Mouse (Mus musculus) heart, embryonic 11.5 days (tissue): ENCODE data around the gene Ptma. TPM values are rescaled to one million over a fixed set of nuclear protein-coding genes. Genes with fewer than 3 reads are reported as not detected.

ENCODE experiments used
- ATAC-seq: fragments of 200-750 bp; cut with Nextera tagmentation; replicated peaks from 2 replicates; pipeline ENCODE4 v1.8.0; 2017; ENCODE audit warnings: moderate library complexity; ENCODE audit not compliant: insufficient number of reproducible peaks, low FRiP score, low TSS enrichment
- H3K27ac ChIP-seq: fragments of 300-500 bp; sonication (generic); 2 replicates; pipeline ENCODE4 v1.5.1; 2014; ENCODE audit warnings: mild to moderate bottlenecking, low read depth, low read length
- H3K27me3 ChIP-seq: fragments of 300-500 bp; sonication (generic); 2 replicates; pipeline ENCODE4 v1.6.1; 2014; ENCODE audit warnings: mild to moderate bottlenecking, low read length, mixed read lengths; ENCODE audit not compliant: control insufficient read depth, insufficient read depth
- H3K36me3 ChIP-seq: fragments of 300-500 bp; sonication (generic); 2 replicates; pipeline ENCODE4 v1.6.1; 2014; ENCODE audit warnings: mild to moderate bottlenecking, low read length, moderate library complexity, mixed read lengths; ENCODE audit not compliant: control insufficient read depth, insufficient read depth
- H3K4me1 ChIP-seq: fragments of 300-500 bp; sonication (generic); 2 replicates; pipeline ENCODE4 v1.6.1; 2014; ENCODE audit warnings: low read length; ENCODE audit not compliant: control insufficient read depth, insufficient read depth
- H3K4me2 ChIP-seq: fragments of 300-500 bp; sonication (generic); 2 replicates; pipeline ENCODE4 v1.6.1; 2014; ENCODE audit warnings: mild to moderate bottlenecking, moderate library complexity
- H3K4me3 ChIP-seq: fragments of 300-500 bp; sonication (generic); 2 replicates; pipeline ENCODE4 v1.5.1; 2014; ENCODE audit warnings: low read depth, low read length
- H3K9ac ChIP-seq: fragments of 300-500 bp; sonication (generic); 2 replicates; pipeline ENCODE4 v1.6.1; 2014; ENCODE audit warnings: mild to moderate bottlenecking, low read depth, low read length, moderate library complexity
- H3K9me3 ChIP-seq: fragments of 300-500 bp; sonication (generic); replicated peaks from 2 replicates; pipeline ENCODE4 v1.6.1; 2016; ENCODE audit warnings: low read length; ENCODE audit not compliant: control insufficient read depth
- WGBS: fragments of 180-500 bp; shearing (Covaris S2); extraction: QIAGEN DNeasy Blood & Tissue Kit; methylation state at CpG from one replicate; pipeline ENCODE4 v1.1.7; 2014; ENCODE audit not compliant: insufficient replicate concordance; 5-methylcytosine and 5-hydroxymethylcytosine counted together
- polyA plus RNA-seq: library from polyadenylated mRNA; unstranded; fragments of >200 nt; fragmentation: Nextera tagmentation; extraction: Ambion mirVana; gene quantifications from 2 replicates; pipeline ENCODE4 v1.2.1, GENCODE M21; 2014

Gene Ptma
- polyA plus RNA-seq, 1 experiment from 2014 or later = 1,343 TPM

- WGBS = 76% methylated on average over 2 of the region's 2 CpGs
- no peak overlapping the region for H3K4me3 ChIP-seq
- no peak overlapping the region for H3K4me2 ChIP-seq
- no peak for ATAC-seq
- H3K36me3 ChIP-seq = no peaks in the 10 kb centered on the region
- no peaks in the 10 kb centered on the region for H3K9me3 ChIP-seq
- 0 out of 2 replicates have a peak, but pooled peaks cover 3% of the 10 kb centered on the region for H3K4me1 ChIP-seq
- no peak overlapping the region for H3K9ac ChIP-seq
- no peaks in the 10 kb centered on the region for H3K27me3 ChIP-seq
- no peak overlapping the region for H3K27ac ChIP-seq
Observed at GRCm38 (mm10) chr1:86562663-86563062, 36.1 kb downstream of the Ptma start.

- Histone ChIP-seq H3K27ac (no peak overlapping the region), H3K4me3 (no peak overlapping the region), H3K27me3 (no peaks in the 10 kb centered on the region), H3K4me1 (peaks cover 4% of the 10 kb centered on the region; the same call in 1 of the 2 replicates), H3K9ac (no peak overlapping the region), H3K36me3 (no peaks in the 10 kb centered on the region), H3K4me2 (no peak overlapping the region), H3K9me3 (no peaks in the 10 kb centered on the region)
- whole genome bisulfite sequencing = 76% methylated on average over 2 of the region's 2 CpGs
- ATAC-seq = no peak
Observed at GRCm38 (mm10) chr1:86568409-86568808, 41.9 kb downstream of the Ptma start.

- no peak overlapping the region for H3K27ac ChIP-seq
- no peak for ATAC-seq
- H3K36me3 ChIP-seq = no peaks in the 10 kb centered on the region
- H3K4me3 ChIP-seq = no peak overlapping the region
- H3K27me3 ChIP-seq = no peaks in the 10 kb centered on the region
- peaks cover 4% of the 10 kb centered on the region; the same call in 1 of the 2 replicates for H3K4me1 ChIP-seq
- H3K9me3 ChIP-seq = no peaks in the 10 kb centered on the region
- no peak overlapping the region for H3K9ac ChIP-seq
- no peak overlapping the region for H3K4me2 ChIP-seq
- WGBS = 88% methylated on average over 2 of the region's 2 CpGs
Observed at GRCm38 (mm10) chr1:86569292-86569860, 42.9 kb downstream of the Ptma start.

- Histone ChIP-seq H3K9ac (no peak overlapping the region), H3K4me3 (no peak overlapping the region), H3K36me3 (no peaks in the 10 kb centered on the region), H3K4me1 (peaks cover 4% of the 10 kb centered on the region; the same call in 1 of the 2 replicates), H3K27me3 (no peaks in the 10 kb centered on the region), H3K4me2 (no peak overlapping the region), H3K9me3 (no peaks in the 10 kb centered on the region), H3K27ac (no peak overlapping the region)
- ATAC-seq = no peak
- 89% methylated on average over 2 of the region's 2 CpGs for WGBS
Observed at GRCm38 (mm10) chr1:86571381-86571780, 44.9 kb downstream of the Ptma start.

- peaks cover 4% of the 10 kb centered on the region; the same call in 1 of the 2 replicates for H3K4me1 ChIP-seq
- 43% methylated on average over 4 of the region's 4 CpGs for WGBS
- H3K27ac ChIP-seq = no peak overlapping the region
- no peak for ATAC-seq
- no peak overlapping the region for H3K4me2 ChIP-seq
- no peak overlapping the region for H3K4me3 ChIP-seq
- H3K27me3 ChIP-seq = no peaks in the 10 kb centered on the region
- H3K9ac ChIP-seq = no peak overlapping the region
- no peaks in the 10 kb centered on the region for H3K9me3 ChIP-seq
- H3K36me3 ChIP-seq = no peaks in the 10 kb centered on the region
Observed at GRCm38 (mm10) chr1:86571941-86572340, 45.4 kb downstream of the Ptma start.

Other genes starting within 250 kb of the Ptma start
- gene B3gnt7, start 223.9 kb upstream of the Ptma start, polyA plus RNA-seq = 7.0 and 7.7 TPM in 2 replicates
- 287 and 296 TPM in 2 replicates for gene Ncl, start 167.3 kb upstream of the Ptma start, polyA plus RNA-seq
- gene Nmur1, start 100.5 kb upstream of the Ptma start, polyA plus RNA-seq = not detected in 2 replicates
- gene Tex44, start 100.4 kb upstream of the Ptma start, polyA plus RNA-seq = not detected in 2 replicates
- 71.4 and 71.6 TPM in 2 replicates for gene Pde6d, start 55.9 kb downstream of the Ptma start, polyA plus RNA-seq
- gene Cops7b, start 56.2 kb downstream of the Ptma start, polyA plus RNA-seq = 27.2 and 30.0 TPM in 2 replicates
- 0.30 and 0.49 TPM in 2 replicates for gene Nppc, start 143.8 kb downstream of the Ptma start, polyA plus RNA-seq
- gene Dis3l2, start 177.1 kb downstream of the Ptma start, polyA plus RNA-seq = 15.8 and 18.6 TPM in 2 replicates